Mouse (Mus musculus): Measurements from ENCODE around the gene Pate1. TPM values are rescaled to one million over a fixed set of nuclear protein-coding genes. Genes with fewer than 3 reads are reported as not detected.

The Pate1 gene
- total RNA-seq (2021) = not detected
- long read RNA-seq, experiment 1 = 0 reads
- long read RNA-seq, experiment 2 = 0 reads

DNA sequence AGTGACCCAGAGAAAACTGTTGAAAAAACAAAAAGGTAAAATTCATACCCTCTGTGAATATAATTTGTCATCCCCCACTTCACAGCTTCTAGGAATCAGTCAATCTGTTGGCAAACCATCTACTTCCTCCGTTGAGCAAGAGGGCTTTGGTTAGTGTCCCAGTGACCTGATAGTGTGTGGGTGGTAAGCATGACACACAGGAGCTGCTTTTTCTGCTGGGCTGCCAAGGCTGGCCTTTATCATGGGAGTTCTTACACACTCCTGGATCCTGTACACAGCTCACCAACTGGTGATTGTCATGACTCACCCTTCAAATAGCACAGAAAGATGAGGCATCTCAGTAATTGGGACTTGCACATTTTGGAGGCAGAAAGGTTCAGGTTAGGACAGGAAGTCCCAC is at the start of gene Pate1:
Pate1 (minus strand) TSS at position 378 of the 400 bp plus-strand sequence.
- DNase-seq (ENCODE audit: low spot score in 2 of 2) = no peak

DNA sequence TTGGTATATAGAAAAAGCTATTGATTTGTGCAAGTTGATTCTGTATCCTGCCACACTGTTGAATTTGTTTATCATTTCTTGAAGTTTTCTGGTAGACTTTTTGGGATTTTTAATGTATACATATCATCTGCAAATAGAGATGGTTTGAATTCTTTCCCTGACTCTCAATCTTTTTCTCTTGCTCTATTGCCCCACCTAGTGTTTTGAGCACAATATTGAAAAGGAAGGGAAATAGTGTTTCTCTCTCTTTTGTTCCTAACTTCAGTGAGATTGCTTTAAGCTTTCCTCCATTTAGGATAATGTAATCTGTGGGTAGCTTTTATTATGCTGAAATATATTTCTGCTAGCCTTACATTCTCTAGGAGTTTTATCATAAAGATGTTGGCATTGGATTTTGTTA is 20.1 kb upstream of the Pate1 start:
- DNase-seq (ENCODE audit: low spot score in 2 of 2) = no peak

DNA sequence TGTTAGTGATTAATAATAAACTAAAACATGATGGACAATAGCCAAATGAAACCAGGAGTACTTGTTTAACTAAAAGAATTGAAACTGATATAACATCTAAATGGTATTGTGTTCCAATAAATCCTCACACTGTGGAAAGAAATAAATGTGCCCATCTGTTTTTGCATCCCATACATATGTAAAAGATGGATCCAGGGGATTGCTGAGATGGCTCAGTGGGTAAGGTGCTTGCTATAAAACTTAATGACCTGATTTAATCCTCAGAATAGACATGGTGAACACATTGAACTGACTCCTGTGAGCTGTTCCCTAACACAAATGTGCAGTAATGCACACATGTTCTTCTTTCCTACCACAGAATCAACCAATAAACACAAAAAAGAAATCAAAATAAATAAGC is 4.7 kb upstream of the Pate1 start:
- no peak for DNase-seq (ENCODE audit: low spot score in 2 of 2)

DNA sequence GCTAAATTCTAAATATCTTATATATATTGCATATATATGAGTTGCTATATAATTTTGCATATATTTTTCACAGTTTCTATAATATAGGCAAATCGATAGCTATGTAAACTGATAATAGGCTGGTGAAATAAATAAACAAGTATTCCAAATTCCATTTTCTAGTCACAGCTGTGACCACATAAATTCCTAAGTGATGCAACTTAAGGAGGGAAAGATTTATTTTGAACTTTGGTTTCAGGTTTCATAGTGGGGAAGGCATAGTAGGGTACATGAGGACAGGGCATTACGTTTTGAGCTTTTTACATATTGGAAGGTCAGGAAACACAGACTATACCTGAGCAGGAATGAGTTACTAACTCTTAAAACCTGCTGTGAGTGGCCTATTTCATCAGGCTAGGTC is 13.6 kb downstream of the Pate1 start:
- no peak for DNase-seq (ENCODE audit: low spot score in 2 of 2)

DNA sequence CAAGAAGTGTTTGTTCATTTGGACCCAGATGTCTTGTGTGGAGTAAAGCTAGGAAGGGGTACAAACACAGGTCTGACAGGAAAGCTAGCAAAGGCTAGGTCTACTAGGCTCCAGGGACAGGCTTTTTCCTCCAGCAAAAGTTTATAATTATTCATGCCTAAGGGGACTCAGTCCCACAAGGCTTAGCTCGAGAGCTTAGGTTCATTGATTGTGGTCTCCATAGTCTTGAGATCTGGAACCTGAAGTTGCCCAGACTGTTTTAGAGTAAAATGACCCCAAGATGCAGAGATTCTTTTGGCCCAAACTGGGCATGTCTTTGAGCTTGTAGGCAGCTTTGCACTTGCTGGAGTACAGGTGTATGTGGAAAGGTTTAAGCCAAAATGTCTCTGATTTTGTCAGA is 39.1 kb downstream of the Pate1 start, which contains the start of gene Pate3:
Pate3 (minus strand) TSS at position 101 of the 400 bp plus-strand sequence.
- no peak for DNase-seq (ENCODE audit: low spot score in 2 of 2)

Other genes starting within 250 kb of the Pate1 start
- not detected for gene Gm1113, start 169.1 kb downstream of the Pate1 start, total RNA-seq (2021)
- 1 to 10 TPM; 1.3 TPM for gene Ddx25, start 128.9 kb downstream of the Pate1 start, total RNA-seq (2021)
- 10 to 100 TPM; 14.8 to 16.7 TPM for gene Pus3, start 128.8 kb downstream of the Pate1 start, total RNA-seq (2021)
- under 1 TPM; 0.31 to 0.39 TPM for gene Pate2, start 117.1 kb downstream of the Pate1 start, total RNA-seq (2021)
- gene Hyls1, start 117.0 kb downstream of the Pate1 start, total RNA-seq (2021) = 1 to 10 TPM; 5.9 to 6.5 TPM
- gene Pate4, start 75.4 kb downstream of the Pate1 start, total RNA-seq (2021) = not detected
- not detected for gene Pate3, start 39.2 kb downstream of the Pate1 start, total RNA-seq (2021)
- gene Gm17677, start 53.7 kb upstream of the Pate1 start, total RNA-seq (2021) = not detected
- gene Gm17727, start 90.7 kb upstream of the Pate1 start, total RNA-seq (2021) = not detected
- not detected for gene Gm27235, start 102.7 kb upstream of the Pate1 start, total RNA-seq (2021)
- not detected for gene D730048I06Rik, start 102.7 kb upstream of the Pate1 start, total RNA-seq (2021)
- not detected for gene 9230110F15Rik, start 156.8 kb upstream of the Pate1 start, total RNA-seq (2021)
- not detected for gene 9230113P08Rik, start 221.0 kb upstream of the Pate1 start, total RNA-seq (2021)

Measured in adrenal gland, postnatal 4 days (tissue).